In genomic region chr17:5997380-5998234, GRCm38 (mm10) we compare ENCODE assay signal across 10 mouse cellular contexts. TPM values are rescaled to one million over a fixed set of nuclear protein-coding genes. Genes with fewer than 3 reads are reported as not detected.
DNase-seq lines count a peak whose midpoint lies in the region; ATAC-seq and TF ChIP-seq lines count a peak whose summit lies in the region.
"Had no signal": no experiment of that assay in that cellular context is flagged by ENCODE, and none has a peak within 500 bp of the region (broad histone marks: within the 10 kb centered on the region; RNA-seq: fewer than 3 reads in every experiment).

No protein-coding gene starts in this region.

- no peak overlapping the region for H3K4me3 ChIP-seq in CH12.LX (replicated peaks in 1 of 3; ENCODE audit: low read depth in 2 of 3, low read length in 2 of 3, poor library complexity in 1 of 3)
- no peak overlapping the region for H3K4me3 ChIP-seq in cortical plate, adult 2 months (ENCODE audit: insufficient read depth, low read length)
- H3K4me3 ChIP-seq in midbrain, embryonic 10.5 days = no peak overlapping the region
- H3K4me3 ChIP-seq in midbrain, embryonic 13.5 days (replicated peaks) = no peak overlapping the region
- H3K4me3 ChIP-seq: megakaryocyte, embryonic 14.5 days had no signal

- peaks cover 19 to 55% of the 10 kb centered on the region in 2 experiments for H3K4me1 ChIP-seq in CH12.LX (ENCODE audit: control insufficient read depth in 1 of 2, insufficient read depth in 2 of 2)
- H3K4me1 ChIP-seq in cortical plate, adult 2 months (ENCODE audit: control insufficient read depth, insufficient read depth, low read length) = peaks cover 11% of the 10 kb centered on the region
- H3K4me1 ChIP-seq in midbrain, embryonic 10.5 days = 0 out of 2 replicates have a peak, but pooled peaks cover 4% of the 10 kb centered on the region
- no peaks in the 10 kb centered on the region for H3K4me1 ChIP-seq in midbrain, embryonic 13.5 days (replicated peaks)

- no peaks in the 10 kb centered on the region for H3K27me3 ChIP-seq in CH12.LX (replicated peaks)
- H3K27me3 ChIP-seq in midbrain, embryonic 10.5 days (ENCODE audit: low read depth, poor library complexity, severe bottlenecking) = no peaks in the 10 kb centered on the region; the same call in 1 of the 2 replicates
- no peaks in the 10 kb centered on the region for H3K27me3 ChIP-seq in midbrain, embryonic 13.5 days

- H3K9me3 ChIP-seq in CH12.LX (replicated peaks; ENCODE audit: low read length) = no peaks in the 10 kb centered on the region
- no peaks in the 10 kb centered on the region for H3K9me3 ChIP-seq in midbrain, embryonic 10.5 days (replicated peaks)
- H3K9me3 ChIP-seq in midbrain, embryonic 13.5 days = no peaks in the 10 kb centered on the region
- H3K9me3 ChIP-seq: megakaryocyte, embryonic 14.5 days had no signal

- 84% methylated on average over 16 of the region's 16 CpGs for WGBS in midbrain, embryonic 10.5 days
- WGBS in midbrain, embryonic 13.5 days = 79% methylated on average over 16 of the region's 16 CpGs

- no peak for ATAC-seq in midbrain, embryonic 13.5 days

- no peak for TF ChIP-seq EP300 in CH12.LX (IDR thresholded peaks at IDR 0.05; ENCODE audit: low read length)

- H3K27ac ChIP-seq in CH12.LX (ENCODE audit: insufficient read depth, low read depth) = no peak overlapping the region
- peak overlapping the region; percentile 15; the same call in 1 of the 2 replicates for H3K27ac ChIP-seq in cortical plate, adult 2 months (ENCODE audit: insufficient read depth, low read length)
- H3K27ac ChIP-seq in midbrain, embryonic 10.5 days (replicated peaks) = no peak overlapping the region
- no peak overlapping the region for H3K27ac ChIP-seq in midbrain, embryonic 13.5 days

- peak; percentile 88 for DNase-seq in adrenal gland, adult 2 months
- DNase-seq in adrenal gland, adult 18-20 months (ENCODE audit: low spot score in 2 of 2) = no peak
- DNase-seq in CH12.LX (ENCODE audit: extremely low read depth) = no peak
- peak; percentile 76 for DNase-seq in heart, postnatal 4 days
- DNase-seq in midbrain, embryonic 10.5 days (ENCODE audit: low spot score) = no peak
- DNase-seq in left cerebral cortex, adult 18-20 months (ENCODE audit: low spot score in 2 of 2) = no peak
- DNase-seq: thymus, postnatal 36 days had no signal

- no peaks in the 10 kb centered on the region for H3K79me2 ChIP-seq in CH12.LX (replicated peaks; ENCODE audit: control insufficient read depth, extremely low read depth, insufficient read depth, poor library complexity, severe bottlenecking)

- TF ChIP-seq POLR2A in CH12.LX (IDR thresholded peaks at IDR 0.05; ENCODE audit: low read depth, low read length) = no peak
- TF ChIP-seq POLR2A in cortical plate, adult 2 months (IDR thresholded peaks at IDR 0.05; ENCODE audit: extremely low read depth, insufficient read depth, low read length) = no peak

- peaks cover 0 to 82% of the 10 kb centered on the region in 2 experiments for H3K36me3 ChIP-seq in CH12.LX (replicated peaks in 1 of 2; ENCODE audit: control insufficient read depth in 1 of 2, insufficient read depth in 1 of 2, low read length in 1 of 2)
- H3K36me3 ChIP-seq in midbrain, embryonic 10.5 days = no peaks in the 10 kb centered on the region
- no peaks in the 10 kb centered on the region for H3K36me3 ChIP-seq in midbrain, embryonic 13.5 days

- no peak for TF ChIP-seq RAD21 in CH12.LX (IDR thresholded peaks at IDR 0.05; ENCODE audit: low read depth, low read length)

- TF ChIP-seq CTCF in CH12.LX (conservative IDR thresholded peaks at IDR 0.05 in 1 of 2, IDR thresholded peaks at IDR 0.05 in 1 of 2; ENCODE audit: low read depth in 2 of 2, low read length in 2 of 2) = no peak
- TF ChIP-seq CTCF in cortical plate, adult 2 months (IDR thresholded peaks at IDR 0.05; ENCODE audit: extremely low read depth, insufficient read depth, low read length) = no peak

- in situ Hi-C loops in CH12.LX (cut with MboI; ENCODE audit: low pct_ligation_motif_present, low pct_unique_long_range_greater_than_20kb, low sequenced_read_pairs) = no loop called here

- H3K9ac ChIP-seq in CH12.LX (ENCODE audit: insufficient read depth, low read depth) = no peak overlapping the region
- no peak overlapping the region for H3K9ac ChIP-seq in midbrain, embryonic 13.5 days (replicated peaks)

- H3K4me2 ChIP-seq in CH12.LX (ENCODE audit: insufficient read depth, low read depth, poor library complexity, severe bottlenecking) = no peak overlapping the region
- no peak overlapping the region for H3K4me2 ChIP-seq in midbrain, embryonic 13.5 days (replicated peaks)

- dilution Hi-C loops in CH12.LX (cut with MboI; ENCODE audit: extremely low pct_ligation_motif_present, extremely low pct_unique_long_range_greater_than_20kb, low sequenced_read_pairs) = no loop called here

TF ChIP-seq in CH12.LX, 34 proteins besides CTCF, POLR2A, EP300 and RAD21:
- TF ChIP-seq TBP (conservative IDR thresholded peaks at IDR 0.05; ENCODE audit: low read depth, low read length) (no peak), MEF2A (IDR thresholded peaks at IDR 0.05; ENCODE audit: borderline replicate concordance, low read depth, low read length) (peak; percentile 64; the same call in 1 of the 2 replicates)

RNA-seq across cellular contexts. Expression of gene Synj2, which starts 56.5 kb away (rescaled TPM):
- total RNA-seq in adrenal gland, adult 2 months (2021) = 10 to 100 TPM in 1 of 2 experiments, 1 to 10 TPM in 1; 9.7 to 18.3 TPM
- polyA plus RNA-seq in adrenal gland, adult 2 months (2012; rRNA removed) = 3.6 and 4.6 TPM in 2 replicates
- total RNA-seq in adrenal gland, adult 18-20 months (2021) = 10 to 100 TPM in 1 of 2 experiments, 1 to 10 TPM in 1; 9.7 to 13.4 TPM
- total RNA-seq in CH12.LX (2012; rRNA removed) (4.5 and 5.3 TPM in 2 replicates), CH12.LX (2014; rRNA removed) (6.6 and 6.8 TPM in 2 replicates)
- 10.9 and 12.4 TPM in 2 replicates for polyA plus RNA-seq in CH12.LX (2012; ENCODE audit: insufficient read length, low read depth)
- polyA plus RNA-seq in cortical plate, adult 2 months (2012; rRNA removed) = 37.7 and 39.6 TPM in 2 replicates
- total RNA-seq in heart, postnatal 4 days (2021) = 10 to 100 TPM; 26.5 to 28.6 TPM
- 0.88 and 1.3 TPM in 2 replicates for polyA plus RNA-seq in midbrain, embryonic 10.5 days (2016; fragmentation: Nextera tagmentation; extraction: Ambion mirVana)
- 0.28 and 0.36 TPM in 2 replicates for polyA plus RNA-seq in midbrain, embryonic 13.5 days (2015; fragmentation: Nextera tagmentation; extraction: Ambion mirVana)
- total RNA-seq in left cerebral cortex, adult 18-20 months (2021) = 100 to 1,000 TPM; 121 to 135 TPM

Comparison
In these comparisons a context has a peak if more than half of its experiments do, and no peak if none do; other contexts are left out.
1. DNase-seq: peak in adrenal gland, adult 2 months (single experiment) and heart, postnatal 4 days (single experiment); none in adrenal gland, adult 18-20 months (0 of 2), CH12.LX (single experiment), midbrain, embryonic 10.5 days (single experiment) and left cerebral cortex, adult 18-20 months (0 of 2).
2. RNA of gene Synj2, which starts 56.5 kb away (total RNA-seq): 121 to 135 TPM in left cerebral cortex, adult 18-20 months; 26.5 to 28.6 TPM in heart, postnatal 4 days, 9.7 to 18.3 TPM in adrenal gland, adult 2 months, 9.7 to 13.4 TPM in adrenal gland, adult 18-20 months and 4.5 to 6.8 TPM in CH12.LX; every median in the first group is over 4 times any median in the second.